Mouse (Mus musculus) midbrain, embryonic 11.5 days (tissue): ENCODE data around the gene Immt. TPM values are rescaled to one million over a fixed set of nuclear protein-coding genes. Genes with fewer than 3 reads are reported as not detected.

Experiments used
- ATAC-seq: fragments of 200-750 bp; cut with Nextera tagmentation; 2 replicates; pipeline ENCODE4 v1.8.0; 2017; ENCODE audit warnings: moderate TSS enrichment, moderate library complexity; ENCODE audit not compliant: low FRiP score
- DNase-seq: peaks from one replicate; pipeline ENCODE4 v3.0.0; 2015; ENCODE audit warnings: low spot score; ENCODE audit errors: missing footprints
- H3K27ac ChIP-seq: fragments of 300-500 bp; sonication (generic); 2 replicates; pipeline ENCODE4 v1.5.1; 2014; ENCODE audit warnings: low read depth, low read length
- H3K27me3 ChIP-seq: fragments of 300-500 bp; sonication (generic); 2 replicates; pipeline ENCODE4 v1.6.1; 2014; ENCODE audit warnings: mild to moderate bottlenecking, low read length, moderate library complexity, mixed read lengths; ENCODE audit not compliant: control insufficient read depth, insufficient read depth
- H3K36me3 ChIP-seq: fragments of 300-500 bp; sonication (generic); 2 replicates; pipeline ENCODE4 v1.6.1; 2014; ENCODE audit warnings: mild to moderate bottlenecking, low read length, moderate library complexity, mixed read lengths; ENCODE audit not compliant: control insufficient read depth, insufficient read depth
- H3K4me1 ChIP-seq: fragments of 300-500 bp; sonication (generic); 2 replicates; pipeline ENCODE4 v1.6.1; 2014; ENCODE audit warnings: low read length; ENCODE audit not compliant: control insufficient read depth, insufficient read depth
- H3K4me2 ChIP-seq: fragments of 300-500 bp; sonication (generic); 2 replicates; pipeline ENCODE4 v1.6.1; 2014; ENCODE audit warnings: mild to moderate bottlenecking, moderate library complexity
- H3K4me3 ChIP-seq: fragments of 300-500 bp; sonication (generic); 2 replicates; pipeline ENCODE4 v1.5.1; 2014; ENCODE audit warnings: low read depth, low read length
- H3K9ac ChIP-seq: fragments of 300-500 bp; sonication (generic); 2 replicates; pipeline ENCODE4 v1.6.1; 2014; ENCODE audit warnings: low read length
- H3K9me3 ChIP-seq: fragments of 300-500 bp; sonication (generic); 2 replicates; pipeline ENCODE4 v1.6.1; 2016; ENCODE audit warnings: low read length; ENCODE audit not compliant: control insufficient read depth
- WGBS: fragments of 180-500 bp; shearing (Covaris S2); extraction: QIAGEN DNeasy Blood & Tissue Kit; methylation state at CpG from one replicate; pipeline ENCODE4 v1.1.7; 2014; 5-methylcytosine and 5-hydroxymethylcytosine counted together
- polyA plus RNA-seq: library from polyadenylated mRNA; unstranded; fragments of >200 nt; fragmentation: Nextera tagmentation; extraction: Ambion mirVana; gene quantifications from 2 replicates; pipeline ENCODE4 v1.2.1, GENCODE M21; 2014

Gene Immt
- polyA plus RNA-seq, 1 experiment from 2014 or later: 205 TPM

DNA sequence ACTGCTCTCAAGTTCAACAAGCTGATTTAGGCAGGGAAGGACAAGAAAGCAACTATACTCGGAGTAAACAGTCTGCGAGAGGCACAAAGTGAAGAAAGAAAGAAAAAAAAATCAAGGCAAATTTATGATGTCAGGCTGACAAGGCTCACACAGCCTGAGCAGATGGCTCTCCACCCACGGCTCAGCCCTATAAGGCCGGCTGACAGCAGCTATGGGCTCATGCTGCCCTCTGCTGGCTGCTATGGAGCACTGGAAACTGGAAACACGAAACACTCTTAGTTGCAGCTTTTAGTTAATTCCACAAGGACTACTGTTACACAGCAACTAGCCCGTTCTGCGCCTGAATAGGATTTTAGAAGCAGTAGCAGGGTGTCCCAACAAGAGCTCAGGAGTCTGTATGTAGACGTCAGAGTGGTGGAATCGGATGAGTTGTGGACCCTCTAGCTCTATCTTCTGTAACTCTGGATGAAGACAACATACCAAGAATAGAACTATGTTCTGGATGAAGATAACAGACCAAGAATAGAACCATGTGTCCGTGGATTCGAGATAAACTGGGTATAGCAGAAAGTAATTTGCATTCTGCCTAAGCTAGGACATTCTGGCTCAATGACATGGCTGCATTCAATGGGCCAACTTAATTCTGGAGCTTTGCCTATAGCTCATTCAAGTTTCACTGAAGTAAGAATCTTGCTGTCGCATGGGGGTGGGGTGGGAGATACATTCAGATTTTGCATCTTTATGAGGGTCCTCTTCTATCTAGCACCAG lies 26.9 kb upstream of the Immt start:
- no peak overlapping the region for H3K27ac ChIP-seq

DNA sequence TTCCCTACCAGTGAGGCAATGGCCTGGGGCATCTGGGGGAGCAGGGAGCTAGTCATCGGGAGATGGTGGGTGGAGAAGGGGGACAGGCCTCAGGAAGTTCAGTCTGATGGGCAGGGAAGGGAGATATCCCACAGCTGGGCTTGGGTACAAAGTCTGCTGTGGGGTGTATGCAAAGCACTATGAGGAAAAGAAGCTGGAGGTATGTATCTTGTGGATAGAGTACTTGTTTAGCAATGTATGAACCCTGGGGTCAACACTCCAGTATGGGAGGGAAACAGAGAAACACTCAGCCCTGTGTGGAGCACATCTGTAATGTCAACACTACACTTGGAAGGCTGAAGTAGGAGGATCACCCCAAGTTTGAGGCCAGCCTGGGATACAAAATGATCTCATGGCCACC lies 24.4 kb upstream of the Immt start:
- no peak overlapping the region for H3K27ac ChIP-seq
- H3K4me2 ChIP-seq: no peak overlapping the region
- H3K36me3 ChIP-seq: no peaks in the 10 kb centered on the region
- peak; percentile 2 for DNase-seq
- no peak overlapping the region for H3K4me3 ChIP-seq
- H3K9ac ChIP-seq: no peak overlapping the region
- ATAC-seq: no peak
- no peaks in the 10 kb centered on the region for H3K4me1 ChIP-seq
- WGBS: 80% methylated on average over 1 of the region's 1 CpGs
- H3K9me3 ChIP-seq: no peaks in the 10 kb centered on the region
- no peaks in the 10 kb centered on the region for H3K27me3 ChIP-seq

More for the DNA sequence above, 26.9 kb upstream of the Immt start:
- no peak overlapping the region for H3K9ac ChIP-seq
- no peak overlapping the region for H3K4me2 ChIP-seq
- no peaks in the 10 kb centered on the region for H3K9me3 ChIP-seq
- DNase-seq (peak; percentile 94), ATAC-seq (peak; percentile 89)
- H3K36me3 ChIP-seq: no peaks in the 10 kb centered on the region
- 28% methylated on average over 12 of the region's 12 CpGs for WGBS
- no peak overlapping the region for H3K4me3 ChIP-seq
- no peaks in the 10 kb centered on the region for H3K27me3 ChIP-seq
- no peaks in the 10 kb centered on the region for H3K4me1 ChIP-seq

DNA sequence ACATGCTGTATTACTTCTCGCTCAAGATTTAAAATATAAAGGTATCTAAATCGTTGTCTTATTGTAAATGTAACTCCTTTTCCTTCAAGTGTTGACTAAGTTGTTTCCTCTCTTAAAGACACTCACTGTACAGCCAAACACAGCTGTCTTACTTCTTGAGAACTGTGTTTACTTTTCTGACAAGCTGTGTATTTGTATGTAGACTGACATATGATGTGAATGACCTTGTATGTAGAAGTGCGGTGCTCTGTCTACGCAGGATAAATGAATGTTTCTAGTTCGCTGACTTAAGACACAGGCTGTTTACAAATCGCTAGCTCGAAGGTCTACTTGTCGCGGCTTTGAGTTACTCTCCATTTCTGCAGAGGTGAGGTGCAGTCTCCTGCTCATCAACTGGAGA lies 21.2 kb upstream of the Immt start:
- Histone ChIP-seq H3K27me3 (no peaks in the 10 kb centered on the region), H3K4me2 (no peak overlapping the region), H3K27ac (no peak overlapping the region), H3K36me3 (peaks cover 4% of the 10 kb centered on the region; the same call in 1 of the 2 replicates), H3K9ac (no peak overlapping the region), H3K4me1 (no peaks in the 10 kb centered on the region), H3K9me3 (no peaks in the 10 kb centered on the region), H3K4me3 (no peak overlapping the region)
- ATAC-seq: no peak
- peak; percentile 31 for DNase-seq
- WGBS: 93% methylated on average over 9 of the region's 9 CpGs

DNA sequence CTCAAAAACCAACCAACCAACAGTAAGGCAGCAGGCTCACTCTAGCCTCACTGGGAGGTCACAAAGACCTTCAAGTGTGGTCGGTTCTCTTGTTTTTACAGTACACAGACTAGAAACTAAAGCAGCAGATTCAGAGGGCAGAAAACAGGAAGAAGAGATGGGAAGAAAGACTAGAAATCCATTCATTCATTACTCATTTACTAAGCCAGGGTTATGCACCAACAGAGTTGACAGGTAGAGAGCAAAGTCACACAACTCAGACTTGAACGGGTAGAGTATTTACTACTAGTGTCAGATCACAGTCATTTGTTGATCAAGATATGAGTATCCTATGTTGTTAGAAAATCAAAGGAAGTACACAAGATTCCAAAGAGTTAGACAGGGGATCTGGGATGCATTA lies 18.3 kb upstream of the Immt start:
- H3K9ac ChIP-seq: no peak overlapping the region
- H3K27ac ChIP-seq: no peak overlapping the region
- 92% methylated on average over 2 of the region's 2 CpGs for WGBS
- no peak overlapping the region for H3K4me2 ChIP-seq
- peaks cover 11% of the 10 kb centered on the region for H3K36me3 ChIP-seq
- no peaks in the 10 kb centered on the region for H3K27me3 ChIP-seq
- ATAC-seq (no peak), DNase-seq (no peak)
- H3K4me3 ChIP-seq: no peak overlapping the region
- H3K9me3 ChIP-seq: no peaks in the 10 kb centered on the region
- H3K4me1 ChIP-seq: no peaks in the 10 kb centered on the region

DNA sequence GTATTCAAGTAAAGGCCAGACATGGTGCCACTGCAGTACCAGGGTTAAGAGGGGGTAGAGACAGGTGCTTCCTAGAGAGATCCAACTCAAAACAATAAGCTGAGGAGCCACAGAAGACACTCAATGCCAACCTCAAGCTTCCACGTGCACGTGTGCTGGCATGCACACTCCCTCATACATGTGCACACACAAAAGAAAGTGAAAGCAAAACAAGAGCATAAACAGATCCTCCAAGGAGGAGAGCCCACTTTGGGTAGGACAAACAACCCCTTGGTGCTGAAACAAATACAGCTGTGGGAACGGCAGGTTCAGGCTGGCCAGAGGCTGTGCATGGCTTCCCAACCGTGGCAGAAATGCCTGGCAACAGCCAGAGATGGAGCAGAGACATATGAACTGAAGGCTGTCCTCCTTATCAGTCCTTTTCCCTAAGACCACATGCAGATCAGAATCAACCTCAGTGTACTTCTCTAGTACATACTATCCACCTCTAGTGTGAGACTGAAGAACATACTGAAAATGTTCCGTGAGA lies 11.3 kb upstream of the Immt start:
- DNase-seq (no peak), ATAC-seq (no peak)
- Histone ChIP-seq H3K4me1 (peaks cover 8% of the 10 kb centered on the region; the same call in 1 of the 2 replicates), H3K9ac (no peak overlapping the region), H3K9me3 (no peaks in the 10 kb centered on the region), H3K27me3 (no peaks in the 10 kb centered on the region), H3K36me3 (peaks cover 7% of the 10 kb centered on the region), H3K4me3 (no peak overlapping the region), H3K27ac (no peak overlapping the region), H3K4me2 (no peak overlapping the region)
- WGBS: 87% methylated on average over 5 of the region's 5 CpGs

DNA sequence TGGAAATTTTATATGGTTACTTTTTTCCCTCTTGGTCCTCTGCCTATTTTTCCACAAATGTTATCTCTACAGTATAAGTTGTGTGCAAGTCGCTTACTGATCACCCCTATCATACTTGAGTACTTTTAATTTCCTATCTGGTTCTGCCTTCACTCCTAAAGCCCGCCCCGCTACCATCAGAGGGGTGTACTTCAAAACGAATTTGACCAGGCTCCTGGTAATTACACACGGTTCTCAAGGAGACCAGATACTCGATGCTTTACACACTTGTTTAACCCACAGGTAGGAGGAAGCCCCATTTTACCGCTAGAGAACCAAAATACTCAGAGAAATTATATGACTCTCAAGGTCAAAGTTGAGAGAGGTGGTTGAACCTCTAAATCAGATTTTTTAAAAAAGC lies 8.0 kb upstream of the Immt start:
- no peak overlapping the region for H3K27ac ChIP-seq
- H3K4me3 ChIP-seq: peak overlapping the region; percentile 70
- ATAC-seq: peak; percentile 66

DNA sequence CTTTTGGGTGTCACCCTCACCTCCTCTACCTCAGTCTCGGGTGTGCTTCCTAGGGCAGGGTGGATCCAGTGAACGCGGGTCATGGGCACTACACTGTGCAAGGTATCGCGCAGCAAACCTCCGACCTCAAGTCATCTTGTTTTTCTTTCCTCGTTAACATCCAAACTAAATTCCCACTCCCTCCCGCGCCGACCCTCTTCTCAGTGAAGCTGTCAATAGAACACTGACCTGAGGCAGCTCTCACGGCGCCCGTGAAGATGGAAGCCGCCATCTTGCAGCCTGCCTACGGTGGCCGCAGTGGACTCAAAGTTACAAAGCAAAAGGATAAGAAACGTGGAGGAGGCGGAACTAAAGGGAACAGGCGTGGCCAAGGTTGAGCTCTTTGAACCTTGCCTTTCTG lies 7.6 kb upstream of the Immt start:
- H3K9me3 ChIP-seq: no peaks in the 10 kb centered on the region
- H3K27ac ChIP-seq: no peak overlapping the region
- H3K4me3 ChIP-seq: peak overlapping the region; percentile 70
- no peaks in the 10 kb centered on the region for H3K36me3 ChIP-seq
- ATAC-seq (peak; percentile 93), DNase-seq (peak; percentile 95)
- H3K9ac ChIP-seq: peak overlapping the region; percentile 67
- peaks cover 8% of the 10 kb centered on the region; the same call in 1 of the 2 replicates for H3K4me1 ChIP-seq
- under 1% methylated on average over 19 of the region's 19 CpGs for WGBS
- H3K27me3 ChIP-seq: no peaks in the 10 kb centered on the region
- peak overlapping the region; percentile 72 for H3K4me2 ChIP-seq

More for the DNA sequence above, 8.0 kb upstream of the Immt start:
- Histone ChIP-seq H3K4me2 (peak overlapping the region; percentile 72), H3K4me1 (peaks cover 8% of the 10 kb centered on the region; the same call in 1 of the 2 replicates), H3K9ac (peak overlapping the region; percentile 67), H3K27me3 (no peaks in the 10 kb centered on the region), H3K9me3 (no peaks in the 10 kb centered on the region), H3K36me3 (no peaks in the 10 kb centered on the region)
- under 1% methylated on average over 7 of the region's 7 CpGs for WGBS
- no peak for DNase-seq

DNA sequence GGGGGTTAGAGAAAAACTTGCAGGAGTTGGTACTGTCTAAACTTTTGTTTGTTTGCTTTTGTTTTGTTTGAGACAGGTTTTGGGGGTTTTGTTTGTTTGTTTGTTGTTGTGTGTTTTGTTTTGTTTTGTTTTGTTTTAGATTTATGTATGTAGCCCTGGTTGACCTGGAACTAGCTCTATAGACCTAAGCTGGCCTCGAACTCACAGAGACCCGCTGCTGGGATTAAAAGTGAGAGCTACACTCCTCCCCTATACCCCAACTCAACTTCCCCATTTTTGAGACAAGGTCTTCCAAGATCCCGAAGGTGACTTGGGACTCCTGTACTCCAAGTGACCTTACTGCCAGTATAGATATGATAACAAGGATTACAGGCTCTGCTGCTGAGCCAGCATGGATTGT lies 7.2 kb upstream of the Immt start:
- Histone ChIP-seq H3K9me3 (no peaks in the 10 kb centered on the region), H3K4me1 (peaks cover 8% of the 10 kb centered on the region; the same call in 1 of the 2 replicates), H3K4me2 (peak overlapping the region; percentile 72), H3K27ac (no peak overlapping the region), H3K9ac (peak overlapping the region; percentile 67), H3K36me3 (no peaks in the 10 kb centered on the region), H3K27me3 (no peaks in the 10 kb centered on the region), H3K4me3 (peak overlapping the region; percentile 70)
- 37% methylated on average over 3 of the region's 3 CpGs for whole genome bisulfite sequencing
- peak; percentile 54 for ATAC-seq
- peak; percentile 85 for DNase-seq

DNA sequence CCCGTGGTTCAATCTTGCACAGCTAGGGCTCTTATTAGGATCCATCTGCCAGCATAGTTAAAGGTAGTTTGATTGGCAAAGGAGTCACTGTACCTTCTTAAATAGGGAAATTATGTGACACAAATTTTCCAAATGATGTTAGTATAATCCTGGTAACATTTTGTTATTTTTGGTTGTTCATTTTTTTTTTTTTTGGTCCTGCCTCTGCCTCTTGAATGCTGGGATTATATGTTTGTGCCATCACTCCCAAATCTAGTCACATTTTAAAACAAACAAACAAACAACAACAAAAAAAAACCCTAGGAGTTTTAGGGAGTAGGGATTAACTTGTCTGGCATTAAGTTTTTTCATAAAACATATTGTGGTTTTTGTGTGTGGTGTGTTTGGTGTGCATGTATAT lies 4.3 kb upstream of the Immt start, which contains the start of gene Mrpl35:
Mrpl35 (minus strand) TSS at position 101 of the 400 bp plus-strand sequence.
- 48% methylated on average over 1 of the region's 1 CpGs for WGBS
- H3K9ac ChIP-seq: no peak within 1 kb of the TSS
- H3K27me3 ChIP-seq: no peaks in the 10 kb centered on the region
- no peak within 1 kb of the TSS for H3K4me3 ChIP-seq
- ATAC-seq (no peak), DNase-seq (no peak)
- no peak within 1 kb of the TSS for H3K4me2 ChIP-seq
- H3K36me3 ChIP-seq: no peaks in the 10 kb centered on the region
- H3K9me3 ChIP-seq: no peaks in the 10 kb centered on the region
- H3K27ac ChIP-seq: no peak within 1 kb of the TSS
- peaks cover 8% of the 10 kb centered on the region for H3K4me1 ChIP-seq
